Mouse (Mus musculus): ENCODE measurements around the gene Il1r1.
"Not testable (repeated sequence)": the region's sequence is repeated elsewhere in the genome, so short reads cannot be mapped to it uniquely, and the experiment has no call there.

The Il1r1 gene

DNA sequence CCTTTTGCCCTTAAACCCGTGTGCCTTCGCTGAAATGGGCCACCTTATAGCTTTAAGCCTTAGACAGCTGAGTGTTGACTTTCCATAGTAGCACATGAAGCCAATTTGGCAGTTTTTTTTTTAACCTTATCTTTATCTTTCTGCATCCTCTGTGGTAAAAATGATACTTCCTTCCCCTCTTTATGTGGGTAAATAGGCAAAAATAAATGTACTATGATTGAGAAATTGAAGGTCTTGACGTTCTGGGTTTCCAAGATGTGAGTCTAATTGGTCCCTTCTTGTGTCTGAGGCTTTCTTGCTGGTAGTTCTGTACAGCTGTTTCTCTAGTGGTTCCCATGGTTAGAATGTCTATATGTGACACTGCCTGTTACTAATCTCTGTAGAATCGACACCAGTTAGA is 46.2 kb downstream of the Il1r1 start:
- no peak for DNase-seq (ENCODE audit: low read depth, low spot score)

DNA sequence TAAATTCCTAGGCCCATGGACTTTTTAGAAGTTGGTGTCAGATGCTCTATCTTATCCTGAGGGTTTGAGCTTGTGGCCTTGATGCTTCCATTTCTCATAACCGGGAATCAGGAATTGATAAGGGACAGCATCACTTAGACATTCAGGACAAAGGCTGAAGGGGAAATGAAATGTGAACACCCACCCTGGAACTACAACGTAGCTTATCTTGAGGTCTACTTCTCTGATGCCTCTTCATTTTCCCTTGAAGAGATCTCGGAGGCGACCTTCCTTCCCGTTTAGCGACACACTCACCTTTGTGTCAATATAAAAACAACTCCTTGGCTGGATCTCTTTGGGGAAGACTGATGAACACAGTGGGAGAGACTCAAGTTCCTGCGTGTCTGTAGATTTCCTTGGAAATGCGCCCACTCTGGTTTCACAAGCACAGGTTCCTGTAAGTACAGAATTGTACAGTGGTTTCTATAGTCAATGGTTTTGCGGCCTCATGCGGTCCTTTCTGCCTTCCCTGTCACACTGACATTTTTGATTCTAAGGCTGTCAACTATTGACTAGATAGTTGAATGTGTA is 46.7 kb downstream of the Il1r1 start:
- DNase-seq (ENCODE audit: low read depth, low spot score), result no peak

DNA sequence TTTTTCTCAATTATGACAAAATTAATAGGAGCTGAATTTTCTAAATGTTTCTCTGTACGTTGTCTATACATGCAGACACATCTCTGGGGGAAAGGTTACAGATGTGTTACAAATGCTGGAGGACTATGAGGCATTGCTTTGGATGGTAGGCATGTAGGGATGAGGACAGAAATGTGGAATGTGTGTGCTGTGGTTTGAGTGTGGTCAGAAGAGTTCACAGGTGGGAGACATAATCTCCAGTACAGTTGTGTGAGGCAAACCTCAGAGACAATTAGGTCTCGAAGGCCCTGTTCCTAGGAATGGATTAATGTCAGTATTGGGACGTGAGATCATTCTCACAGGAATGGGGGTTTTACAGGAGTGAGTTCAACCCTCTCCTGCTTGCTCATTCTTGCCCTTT is 47.3 kb downstream of the Il1r1 start:
- no peak for DNase-seq (ENCODE audit: low read depth, low spot score)

DNA sequence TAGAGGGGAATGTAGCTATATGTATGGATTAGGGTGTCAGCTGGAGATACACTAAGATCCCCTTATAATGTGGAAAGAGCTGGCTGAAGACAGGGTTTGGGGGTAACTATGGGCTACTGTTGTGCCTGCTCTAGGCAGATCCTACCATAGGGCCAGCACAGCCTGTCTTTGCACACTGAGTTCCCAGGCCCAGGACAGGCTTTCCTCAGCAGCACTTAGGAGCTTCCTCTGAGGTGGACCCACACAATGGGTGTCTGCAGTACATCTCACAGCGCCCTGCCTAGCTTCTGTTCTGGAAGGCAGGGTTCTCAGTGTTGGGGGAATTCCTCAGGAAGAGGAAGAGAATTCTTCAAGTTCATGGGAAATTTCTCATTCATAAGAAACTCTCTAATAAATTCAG is 48.6 kb downstream of the Il1r1 start:
- DNase-seq (ENCODE audit: low read depth, low spot score), result no peak

DNA sequence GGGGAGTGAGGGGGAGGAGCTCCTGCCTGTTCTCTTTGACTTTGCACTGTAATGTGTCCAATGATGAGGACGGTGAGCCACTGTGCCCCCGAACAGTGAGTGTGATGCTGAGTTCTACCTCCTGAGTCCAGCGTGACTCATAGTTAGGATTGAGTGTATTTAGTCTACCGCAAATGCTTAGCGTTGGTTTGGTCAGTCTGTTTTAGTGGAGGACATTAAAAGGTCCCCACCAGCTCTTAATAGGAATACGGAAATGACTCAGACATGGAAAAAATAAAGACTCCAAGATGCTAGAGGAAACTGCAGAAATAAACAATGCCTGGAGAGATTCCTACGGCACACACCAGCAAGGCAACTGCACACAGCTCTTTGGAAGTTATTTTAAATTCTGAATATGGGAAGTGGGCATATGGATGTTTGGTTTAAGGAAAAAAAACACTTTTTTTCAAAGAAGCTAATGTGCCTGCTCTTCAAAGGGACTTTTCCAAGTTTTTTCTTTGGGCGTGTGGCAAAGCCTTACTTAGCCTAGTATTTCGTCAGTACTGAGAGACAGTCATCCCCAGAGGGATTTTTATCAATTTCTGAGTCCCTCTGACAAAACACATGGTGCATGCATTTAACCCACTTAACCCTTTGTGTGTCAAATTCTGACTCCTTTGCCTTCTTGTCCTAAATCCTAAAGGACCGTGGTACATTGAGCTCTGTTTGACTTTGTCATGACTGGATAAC is 50.6 kb downstream of the Il1r1 start:
- no peak for DNase-seq (ENCODE audit: low read depth, low spot score)

DNA sequence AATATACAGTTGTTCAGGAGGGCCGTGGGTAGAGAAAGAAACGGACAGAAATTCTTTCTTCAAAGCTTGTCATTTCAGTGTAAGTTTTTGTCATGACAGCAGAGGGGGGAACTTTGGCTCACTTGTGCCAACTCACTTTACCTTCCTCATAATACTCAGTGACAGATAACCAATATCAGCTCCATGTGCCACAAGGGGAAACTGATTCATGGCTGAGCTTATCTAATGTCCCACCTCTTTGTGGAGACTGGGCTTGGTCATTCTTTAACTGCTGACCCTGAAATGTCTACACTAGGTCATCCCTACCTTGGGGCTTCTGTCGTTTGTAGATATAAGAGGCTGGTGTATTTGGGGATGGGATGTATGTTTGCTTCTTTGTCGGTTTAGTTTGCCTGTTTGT is 53.1 kb downstream of the Il1r1 start:
- no peak for DNase-seq (ENCODE audit: low read depth, low spot score)

DNA sequence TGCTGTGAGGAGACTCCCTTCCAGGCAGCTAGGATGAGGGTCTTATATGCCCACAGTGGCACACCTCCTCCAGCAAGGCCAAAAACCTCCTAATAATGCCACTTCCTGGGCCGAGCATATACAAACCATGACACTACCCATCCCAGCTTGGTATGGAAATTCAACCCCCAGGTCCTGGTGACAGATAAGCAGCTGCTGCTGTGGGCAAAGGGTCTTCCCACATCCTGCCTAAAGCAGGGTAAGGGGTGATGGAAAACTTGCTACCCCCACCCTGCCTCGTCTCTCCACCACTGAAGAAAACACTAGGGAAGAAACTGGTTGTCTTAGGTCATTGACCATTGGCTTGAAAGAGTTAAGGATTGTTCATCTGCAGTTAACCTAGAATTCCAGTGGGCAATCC is 53.8 kb downstream of the Il1r1 start:
- no peak for DNase-seq (ENCODE audit: low read depth, low spot score)

DNA sequence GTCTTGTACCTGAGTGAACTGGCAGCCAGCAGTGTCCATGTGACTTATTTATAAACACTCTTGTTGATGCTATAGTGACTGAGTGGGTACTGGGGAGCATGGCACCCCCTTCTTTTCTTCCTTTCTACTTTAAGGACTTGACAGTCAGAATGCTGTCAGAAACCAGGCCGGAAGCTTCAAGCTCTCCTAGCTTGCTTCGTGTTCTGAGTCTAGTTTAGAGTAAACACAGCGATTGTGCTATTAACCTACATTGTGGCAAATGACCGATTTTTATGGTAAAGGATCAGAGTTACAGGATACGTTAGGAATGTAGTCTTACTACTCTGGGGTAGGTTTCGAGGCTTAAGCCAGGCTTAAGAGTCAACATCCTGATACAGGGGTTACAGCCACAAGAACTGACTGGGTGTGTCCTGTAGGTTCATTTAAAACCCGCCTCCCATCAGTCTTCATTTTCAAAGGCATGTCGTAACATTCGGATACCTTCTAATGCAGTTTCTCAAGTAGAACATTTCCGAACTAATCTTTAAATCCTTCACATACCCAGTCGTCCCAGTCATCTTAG is 54.4 kb downstream of the Il1r1 start:
- no peak for DNase-seq (ENCODE audit: low read depth, low spot score)

DNA sequence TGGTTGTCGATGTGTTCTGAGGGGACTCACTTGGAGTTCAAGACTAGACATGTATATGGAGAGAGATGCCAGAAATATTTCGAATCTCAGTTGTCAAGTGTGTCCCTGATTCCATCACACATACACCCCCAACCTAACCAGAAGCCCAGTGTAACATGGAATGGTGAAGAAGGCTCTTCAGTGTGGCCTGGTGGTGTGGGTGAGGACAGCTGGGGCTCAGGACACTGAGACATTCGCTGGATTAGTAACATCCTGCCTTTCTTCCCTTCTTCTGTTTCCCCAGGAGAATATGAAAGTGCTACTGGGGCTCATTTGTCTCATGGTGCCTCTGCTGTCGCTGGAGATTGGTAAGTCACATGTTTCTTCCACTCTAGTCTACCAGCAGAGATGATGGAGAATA is 57.1 kb downstream of the Il1r1 start:
- no peak for DNase-seq (ENCODE audit: low read depth, low spot score)

DNA sequence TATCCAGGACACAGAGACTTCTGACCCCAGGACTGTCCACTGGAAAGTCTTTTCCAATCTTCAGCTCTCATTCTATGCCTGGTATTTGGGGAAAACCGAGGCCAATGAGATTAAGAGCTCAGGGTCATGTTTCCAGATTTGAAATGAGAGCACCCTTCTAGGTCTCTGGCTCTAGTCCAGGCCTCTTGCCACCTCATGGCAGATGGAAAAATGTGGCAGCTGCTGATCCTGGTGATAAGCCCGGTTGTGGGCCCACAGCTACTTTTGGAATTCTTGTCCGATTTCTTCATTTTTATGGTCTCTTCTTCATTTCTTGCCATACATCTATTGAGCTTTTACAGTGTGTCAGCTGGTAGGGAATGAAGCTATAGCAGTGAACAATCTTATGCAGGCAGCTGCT is 57.5 kb downstream of the Il1r1 start:
- no peak for DNase-seq (ENCODE audit: low read depth, low spot score)

DNA sequence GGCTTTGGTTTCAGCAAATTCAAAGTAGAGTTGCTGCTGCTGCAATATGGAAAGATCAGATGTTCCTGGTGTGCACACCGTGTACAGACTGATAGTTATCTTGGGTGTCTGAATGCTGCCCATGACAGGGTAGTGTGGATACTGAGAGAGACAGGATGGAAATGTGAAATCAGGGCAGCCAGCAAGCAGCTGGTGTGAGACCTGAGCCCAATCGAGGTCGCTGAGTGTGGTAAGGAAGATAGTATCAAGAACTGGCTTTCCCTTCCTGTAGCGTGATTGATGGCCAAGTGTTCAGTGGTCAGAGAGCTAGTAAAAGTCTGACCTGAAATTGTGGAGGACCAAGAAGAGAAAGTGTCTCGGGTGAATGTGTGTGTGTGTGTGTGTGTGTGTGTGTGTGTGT is 59.1 kb downstream of the Il1r1 start:
- DNase-seq (ENCODE audit: low read depth, low spot score), result no peak

DNA sequence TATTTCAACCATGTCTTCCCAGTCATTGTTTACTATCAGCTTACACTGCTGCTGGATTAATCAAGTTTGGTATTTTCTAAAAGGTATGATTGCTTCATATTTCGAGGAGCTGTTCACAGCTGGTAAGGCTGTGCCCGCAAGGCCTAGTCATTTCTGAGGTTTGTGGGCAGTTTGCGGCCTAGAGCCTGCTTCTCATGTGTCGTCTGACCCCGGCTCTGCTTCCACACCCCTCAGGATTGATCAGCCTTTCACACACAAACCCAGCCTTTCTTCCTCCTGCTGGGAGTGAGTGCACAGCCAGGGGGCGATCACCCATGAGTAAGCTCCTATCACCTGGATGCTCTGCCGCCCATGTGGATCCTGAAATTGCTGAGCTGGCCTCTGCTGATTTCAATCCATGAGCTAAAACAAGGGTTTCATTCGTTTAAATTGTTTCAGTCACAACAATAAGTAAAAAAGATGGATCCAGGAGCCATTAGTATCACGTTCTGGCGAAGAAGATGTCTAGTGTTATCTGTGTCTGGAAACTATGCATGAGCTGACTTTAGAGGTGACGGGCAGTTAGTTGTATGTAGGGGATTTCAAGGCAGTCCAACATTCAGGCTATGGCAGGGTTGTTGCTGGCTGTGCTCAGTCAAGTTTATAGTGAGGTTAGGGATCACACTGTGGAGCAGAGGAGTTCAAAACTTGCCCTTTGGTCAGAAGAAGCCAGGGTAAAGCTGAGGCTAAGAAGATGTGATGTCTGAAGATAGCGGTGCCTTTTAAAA is 65.8 kb downstream of the Il1r1 start:
- no peak for DNase-seq (ENCODE audit: low read depth, low spot score)

DNA sequence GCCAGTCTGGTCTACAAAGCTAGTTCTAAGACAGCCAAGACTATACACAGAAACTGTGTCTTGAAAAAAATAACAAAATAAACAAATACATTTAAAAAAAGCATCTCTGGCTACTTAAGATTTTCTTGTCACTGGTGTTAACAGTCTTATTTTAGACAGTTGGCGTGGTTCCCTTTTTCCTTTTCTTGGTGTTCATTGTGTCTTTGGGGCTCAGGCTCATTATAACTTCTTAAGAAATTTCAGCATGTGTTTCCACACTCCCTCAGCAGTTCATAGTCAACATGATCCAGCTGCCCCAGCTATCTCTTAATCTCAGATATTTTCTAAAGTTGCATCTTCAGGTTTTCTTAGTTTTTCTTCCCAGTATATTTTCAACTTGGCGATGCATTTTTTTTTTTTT is 67.4 kb downstream of the Il1r1 start:
- DNase-seq (ENCODE audit: low read depth, low spot score), result no peak

DNA sequence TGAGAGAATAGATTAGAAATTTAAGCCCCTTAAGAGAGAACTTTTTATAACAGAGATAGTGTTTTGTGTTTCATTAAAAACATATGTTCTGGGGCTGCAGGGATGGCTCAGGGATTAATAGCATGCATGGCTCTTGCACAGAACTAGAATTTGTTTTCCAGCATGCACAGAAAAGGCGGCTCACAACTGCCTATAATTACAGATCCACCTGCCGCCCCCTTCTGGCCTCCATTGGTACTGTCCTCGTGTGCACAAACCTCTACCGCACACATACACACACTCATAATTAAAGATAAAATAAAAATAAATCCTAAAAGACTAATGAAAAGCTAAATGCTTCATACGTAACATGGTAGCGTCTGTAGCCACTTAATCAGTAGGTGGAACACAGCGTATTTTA is 69.0 kb downstream of the Il1r1 start:
- DNase-seq (ENCODE audit: low read depth, low spot score), result no peak

DNA sequence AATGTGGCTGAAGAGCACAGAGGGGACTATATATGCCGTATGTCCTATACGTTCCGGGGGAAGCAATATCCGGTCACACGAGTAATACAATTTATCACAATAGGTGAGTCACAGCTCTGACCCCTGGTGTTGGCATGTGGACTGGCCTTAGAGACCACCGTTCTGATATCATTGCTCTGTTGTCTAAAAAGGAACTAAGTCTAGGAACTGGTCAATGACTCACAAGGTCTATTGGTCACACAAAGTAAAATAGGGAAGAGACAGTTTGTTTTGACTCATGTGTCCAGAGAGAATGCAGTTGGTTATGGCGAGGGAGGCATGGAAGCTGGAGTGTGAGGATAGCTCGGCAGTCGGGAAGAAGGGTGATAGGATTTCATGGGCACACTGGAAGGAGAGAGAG is 69.9 kb downstream of the Il1r1 start:
- no peak for DNase-seq (ENCODE audit: low read depth, low spot score)

DNA sequence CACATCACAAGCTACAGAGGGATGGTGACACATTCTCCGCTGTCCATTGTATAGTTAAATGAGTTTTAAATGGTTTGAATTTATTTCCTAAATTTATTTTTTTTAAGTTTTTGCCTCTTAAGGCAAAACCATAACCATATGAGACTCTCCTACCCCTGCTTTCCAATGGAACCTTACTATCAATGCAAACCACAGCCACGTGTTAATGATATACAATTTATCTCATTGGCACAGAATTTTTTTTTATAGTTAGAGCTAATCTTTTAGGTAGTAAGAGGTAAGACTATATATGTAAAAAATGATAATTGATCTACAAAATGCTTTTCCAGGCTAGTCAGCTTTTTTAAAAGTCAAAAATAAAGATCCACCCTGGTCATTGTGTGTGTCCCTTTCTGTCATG is 73.2 kb downstream of the Il1r1 start:
- DNase-seq (ENCODE audit: low read depth, low spot score), result no peak

DNA sequence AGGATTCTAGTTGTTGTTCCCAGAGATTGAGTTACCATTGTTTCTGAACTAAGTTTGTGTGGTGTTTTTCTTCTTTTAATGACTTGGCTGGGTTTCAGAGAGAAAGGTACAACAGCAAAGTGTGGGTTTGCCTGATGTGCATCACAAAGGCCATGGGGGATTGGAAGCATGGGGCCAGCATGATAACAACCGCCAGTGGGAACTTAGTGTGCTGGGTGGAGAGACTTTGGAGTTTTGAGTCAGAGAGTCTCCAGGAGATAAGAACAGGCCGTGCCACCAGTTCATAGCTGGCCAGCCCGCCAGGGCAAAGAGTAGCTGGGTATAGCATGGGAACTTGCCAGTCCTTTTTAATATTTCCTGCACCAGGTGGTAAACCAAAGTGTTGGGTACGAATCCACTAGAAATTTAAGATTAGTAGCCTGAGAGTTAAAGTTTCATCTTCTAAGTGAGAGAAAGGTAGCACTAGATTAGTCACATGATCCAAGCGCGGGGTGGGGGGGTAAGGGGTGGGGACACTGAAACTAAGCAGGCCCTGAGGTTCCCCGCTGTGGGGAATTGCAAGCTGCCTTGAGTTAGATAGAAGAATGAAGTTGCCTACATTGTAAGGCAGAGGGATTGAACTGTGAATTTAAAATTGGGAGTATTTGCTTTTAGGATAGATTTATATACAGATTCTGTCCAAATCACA is 78.4 kb downstream of the Il1r1 start:
- no peak for DNase-seq (ENCODE audit: low read depth, low spot score)

DNA sequence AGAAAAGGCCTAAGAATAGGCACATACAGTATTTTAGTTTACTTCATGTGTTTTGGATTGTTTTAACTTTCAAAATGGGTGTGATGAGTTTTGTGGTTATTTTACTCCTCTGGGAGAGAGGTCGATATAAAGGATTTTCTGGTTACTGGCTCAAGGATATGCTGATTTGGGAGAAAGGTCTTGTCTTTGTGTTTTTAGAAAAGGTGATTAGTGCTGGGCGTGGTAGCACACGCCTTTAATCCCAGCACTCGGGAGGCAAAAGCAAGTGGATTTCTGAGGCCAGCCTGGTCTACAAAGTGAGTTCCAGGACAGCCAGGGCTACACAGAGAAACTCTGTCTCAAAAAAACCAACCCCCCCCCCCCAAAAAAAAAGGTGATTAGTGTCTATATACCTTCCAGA is 79.4 kb downstream of the Il1r1 start:
- not testable (repeated sequence) for DNase-seq (ENCODE audit: low read depth, low spot score)

DNA sequence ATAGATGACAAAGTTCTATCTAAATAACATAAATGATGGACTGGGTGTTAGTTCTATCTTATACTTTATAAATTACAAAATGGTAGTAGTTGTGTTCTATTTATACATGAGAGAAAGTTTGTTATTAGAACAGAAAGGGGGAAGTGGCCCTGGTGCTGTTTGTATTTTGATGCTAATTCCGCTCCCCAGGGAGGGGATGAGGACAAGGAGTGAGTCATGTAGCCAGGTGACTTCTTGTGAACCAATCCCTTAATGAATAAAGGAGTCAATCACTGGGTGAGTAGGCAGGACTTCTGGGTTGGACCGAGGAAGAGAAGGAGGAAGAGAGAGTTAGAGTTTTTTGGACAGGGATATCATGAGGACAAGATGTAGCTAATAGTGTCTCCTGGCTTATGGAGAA is 81.2 kb downstream of the Il1r1 start:
- no peak for DNase-seq (ENCODE audit: low read depth, low spot score)

DNA sequence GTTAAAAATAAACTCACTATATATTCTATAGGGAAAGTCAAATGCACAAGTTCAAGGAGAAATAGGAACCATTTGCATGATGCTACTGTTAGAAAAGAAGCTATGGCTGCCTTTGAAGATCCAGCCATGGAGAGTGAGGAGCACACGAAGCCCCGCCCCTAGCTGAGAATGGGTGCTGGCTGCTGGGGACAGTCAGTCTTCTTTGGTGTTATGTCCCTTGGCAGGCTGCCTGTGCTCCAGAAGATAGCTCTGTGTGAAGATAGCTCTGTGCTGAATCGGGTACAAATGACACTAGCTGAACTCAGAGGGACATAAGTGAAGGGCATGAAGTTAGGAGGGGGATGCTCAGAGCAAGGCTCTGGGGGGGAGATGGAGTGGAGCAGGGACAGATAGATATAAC is 86.2 kb downstream of the Il1r1 start:
- no peak for DNase-seq (ENCODE audit: low read depth, low spot score)

DNA sequence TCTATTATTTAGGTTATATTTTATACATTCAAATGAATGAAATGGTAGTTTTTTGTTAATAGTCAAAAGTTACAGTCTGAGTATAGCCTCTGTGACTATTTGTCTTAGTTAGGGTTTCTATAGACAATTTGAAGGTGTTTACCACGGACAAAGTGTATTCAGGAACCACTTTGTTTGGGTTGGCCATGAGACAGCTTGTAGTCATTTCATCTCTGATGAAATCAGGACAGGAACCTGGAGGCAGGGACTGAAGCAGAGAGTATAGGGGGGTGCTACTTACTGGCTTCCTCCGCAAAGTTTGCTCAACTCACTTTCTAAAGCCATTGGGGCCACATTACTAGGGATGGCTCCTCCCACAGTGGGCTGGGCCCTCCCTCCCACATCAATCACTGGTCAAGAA is 86.7 kb downstream of the Il1r1 start:
- DNase-seq (ENCODE audit: low read depth, low spot score), result no peak

DNA sequence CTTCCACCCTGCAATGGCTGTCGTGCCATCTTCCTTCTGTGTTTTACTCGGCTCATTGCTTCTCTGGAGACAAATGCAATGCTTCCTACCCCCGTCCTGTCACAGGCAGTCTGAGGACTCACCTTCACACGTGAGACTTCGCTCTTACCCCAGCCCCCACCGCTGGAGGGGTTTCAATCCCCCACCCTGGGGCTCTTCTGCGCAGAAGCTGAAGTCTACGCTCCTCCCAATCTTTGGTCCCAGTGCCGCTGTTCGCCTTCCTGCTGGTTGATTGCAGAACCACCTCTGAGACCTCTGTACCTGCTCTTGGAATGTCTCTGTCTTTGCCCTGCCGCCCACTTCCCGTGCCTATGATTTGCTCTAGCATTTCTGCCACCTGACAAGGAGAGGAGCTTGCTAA is 89.1 kb downstream of the Il1r1 start:
- no peak for DNase-seq (ENCODE audit: low read depth, low spot score)
